ENCODE assay signal across 27 mouse cellular contexts in genomic region chr3:27907301-27907700, GRCm38 (mm10). TPM values are rescaled to one million over a fixed set of nuclear protein-coding genes. Genes with fewer than 3 reads are reported as not detected.
"Had no signal": no experiment of that assay in that cellular context is flagged by ENCODE, and none has a peak within 500 bp of the region (broad histone marks: within the 10 kb centered on the region; RNA-seq: fewer than 3 reads in every experiment).

No protein-coding gene starts in this region.

- H3K4me1 ChIP-seq: limb, embryonic 12.5 days; limb, embryonic 15.5 days; neural tube, embryonic 13.5 days had no signal

- H3K9ac ChIP-seq: limb, embryonic 12.5 days; limb, embryonic 15.5 days; midbrain, embryonic 12.5 days; neural tube, embryonic 13.5 days had no signal

- DNase-seq: kidney, adult 2 months; kidney, postnatal 36 days; layer of hippocampus, postnatal 36 days; left cerebral cortex, postnatal 4 days; lung, adult 2 months; lung, postnatal 14 days; lung, postnatal 4 days; thymus, adult 18-20 months; thymus, postnatal 36 days had no signal

- H3K27ac ChIP-seq: kidney, postnatal 0 days; left cerebral cortex, adult 2 months; limb, embryonic 12.5 days; limb, embryonic 15.5 days; midbrain, embryonic 12.5 days; neural tube, embryonic 13.5 days had no signal

- ATAC-seq: intestine, postnatal 0 days; midbrain, embryonic 16.5 days had no signal

- H3K36me3 ChIP-seq: limb, embryonic 12.5 days; limb, embryonic 15.5 days; midbrain, embryonic 12.5 days; neural tube, embryonic 13.5 days had no signal

- H3K9me3 ChIP-seq: limb, embryonic 12.5 days; limb, embryonic 15.5 days; midbrain, embryonic 12.5 days had no signal

- H3K4me3 ChIP-seq: left cerebral cortex, adult 2 months; limb, embryonic 12.5 days; limb, embryonic 15.5 days; midbrain, embryonic 12.5 days; myocyte; neural tube, embryonic 13.5 days had no signal

- H3K4me2 ChIP-seq: limb, embryonic 12.5 days; limb, embryonic 15.5 days; midbrain, embryonic 12.5 days; neural tube, embryonic 13.5 days had no signal

- H3K27me3 ChIP-seq: limb, embryonic 12.5 days; limb, embryonic 15.5 days; midbrain, embryonic 12.5 days; neural tube, embryonic 13.5 days had no signal

RNA-seq across cellular contexts. Expression of gene Tmem212, which starts 11.1 kb away (rescaled TPM):
- total RNA-seq: megakaryocyte progenitor cell, adult 5-6 weeks; megakaryocyte-erythroid progenitor cell, adult 5-6 weeks; monocyte, adult 5-6 weeks; neutrophil, adult 5-6 weeks had no signal
- polyA plus RNA-seq: intestine, embryonic 14.5 days; kidney, adult 2 months; kidney, embryonic 14.5 days; limb, embryonic 12.5 days; limb, embryonic 15.5 days; midbrain, embryonic 12.5 days; myocyte; neural tube, embryonic 13.5 days; small intestine, adult 2 months; spleen, adult 2 months; stomach, embryonic 16.5 days had no signal
